Mouse (Mus musculus): ENCODE results near the gene Ambra1. TPM values are rescaled to one million over a fixed set of nuclear protein-coding genes. Genes with fewer than 3 reads are reported as not detected.
A peak's percentile ranks its signal among the peaks of the same experiment; 100 is the strongest.

Ambra1 gene
- total RNA-seq, 2 experiments from 2014 or later = 14.3 to 17.0 TPM

- DNase-seq (ENCODE audit: low spot score) = no peak
Observed at GRCm38 (mm10) chr2:91959544-91960410, 229.8 kb downstream of the Ambra1 start.

- DNase-seq (ENCODE audit: low spot score) = no peak
Observed at GRCm38 (mm10) chr2:91960459-91960858, 230.5 kb downstream of the Ambra1 start.

GRCm38 (mm10) chr2:91961901-91962761 is 232.2 kb downstream of the Ambra1 start:
- DNase-seq (ENCODE audit: low spot score) = no peak

- no peak for DNase-seq (ENCODE audit: low spot score)
Observed at GRCm38 (mm10) chr2:91962864-91963401, 233.0 kb downstream of the Ambra1 start.

GRCm38 (mm10) chr2:91963443-91963932 is 233.6 kb downstream of the Ambra1 start:
- peak; percentile 96 for DNase-seq (ENCODE audit: low spot score)

DNA sequence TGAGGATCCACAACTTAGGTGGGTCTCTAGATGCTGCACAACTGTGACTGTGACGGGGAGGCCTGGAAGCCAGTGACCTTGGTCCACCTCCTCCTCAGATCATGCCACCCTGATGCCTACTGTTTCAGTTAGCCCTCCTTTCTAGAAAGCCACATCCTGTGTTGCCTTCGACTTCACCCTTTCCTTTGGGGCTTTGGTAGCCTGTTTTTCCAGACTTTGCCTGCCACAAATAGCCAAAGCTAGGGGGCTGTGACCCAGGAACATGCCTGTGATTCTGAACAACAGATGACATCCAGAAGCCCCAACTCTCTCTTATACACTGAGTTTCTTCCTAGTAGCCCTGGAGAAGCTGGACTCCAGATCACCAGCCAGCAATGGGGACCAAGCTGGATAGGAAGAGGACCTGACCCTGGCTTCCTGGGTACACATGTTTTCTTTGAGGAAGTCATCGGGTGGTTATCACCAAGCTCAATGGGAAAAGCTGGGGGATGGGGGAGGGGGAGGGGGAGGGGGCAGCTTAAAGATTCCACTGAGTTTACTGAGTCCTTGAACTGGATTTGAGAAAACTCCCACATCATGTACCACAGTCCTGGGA is 234.8 kb downstream of the Ambra1 start:
- no peak for DNase-seq (ENCODE audit: low spot score)

- DNase-seq (ENCODE audit: low spot score) = no peak
Observed at GRCm38 (mm10) chr2:91965417-91965816, 235.5 kb downstream of the Ambra1 start.

DNA sequence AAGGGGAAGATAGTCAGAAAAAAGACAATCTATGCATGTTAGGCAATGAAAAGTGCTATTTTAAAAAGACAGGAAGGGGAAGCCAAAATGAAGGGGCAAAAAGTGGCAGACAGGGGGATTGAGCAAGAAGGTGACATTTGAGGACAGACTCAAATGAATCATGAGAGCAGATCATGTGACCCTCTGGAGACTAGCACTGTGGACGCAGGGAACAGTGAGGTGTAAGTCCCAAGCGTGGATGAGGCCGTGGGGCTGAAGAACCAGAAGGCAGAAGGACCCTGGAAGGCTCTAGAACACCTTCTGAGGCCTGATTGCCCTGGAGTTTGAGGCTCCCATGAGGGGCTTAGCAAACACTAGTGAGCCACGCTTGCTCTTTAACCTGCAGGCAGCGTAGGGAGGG is 236.4 kb downstream of the Ambra1 start:
- DNase-seq (ENCODE audit: low spot score) = no peak

DNA sequence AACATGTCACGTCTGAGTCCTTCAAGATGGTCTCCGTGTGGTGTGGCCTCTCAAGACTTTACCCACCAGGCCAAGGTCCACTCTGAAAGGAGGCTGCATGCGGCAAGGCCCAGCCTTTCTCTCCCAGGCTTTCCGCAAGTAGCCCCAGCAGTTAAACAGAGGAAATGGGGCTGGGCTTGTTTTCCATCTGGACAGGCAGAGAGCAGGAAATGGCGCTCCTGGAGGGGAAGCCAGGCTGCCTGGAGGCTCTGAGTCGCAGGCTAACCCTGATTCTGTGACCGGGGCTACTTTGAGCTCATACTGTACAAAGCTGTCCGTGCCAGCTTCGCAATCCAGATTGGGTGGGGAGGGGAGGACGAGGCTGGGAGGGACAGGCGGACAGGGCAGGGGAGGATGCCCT is 238.0 kb downstream of the Ambra1 start:
- DNase-seq (ENCODE audit: low spot score) = no peak

Small RNAs within 50 kb of the gene (microRNA-seq; reads per million reads assigned to microRNA genes)
- gene Mir6999 = not detected

Other genes with a start within 250 kb of the Ambra1 start
- gene Ckap5, start 203.4 kb upstream of the Ambra1 start, total RNA-seq (2021) = 10 to 100 TPM; 33.0 to 33.2 TPM
- under 1 TPM in 1 of 2 experiments, not detected in 1; 0.83 TPM for gene F2, start 93.7 kb upstream of the Ambra1 start, total RNA-seq (2021)
- gene Zfp408, start 80.3 kb upstream of the Ambra1 start, total RNA-seq (2021) = 1 to 10 TPM; 2.4 to 3.0 TPM
- 1 to 10 TPM; 4.6 to 6.9 TPM for gene Arhgap1, start 80.3 kb upstream of the Ambra1 start, total RNA-seq (2021)
- gene Atg13, start 19.6 kb upstream of the Ambra1 start, total RNA-seq (2021) = 10 to 100 TPM; 33.6 to 37.8 TPM
- gene Harbi1, start 19.3 kb upstream of the Ambra1 start, total RNA-seq (2021) = 1 to 10 TPM; 5.4 to 6.2 TPM
- not detected for gene Chrm4, start 197.1 kb downstream of the Ambra1 start, total RNA-seq (2021)
- gene Mdk, start 202.2 kb downstream of the Ambra1 start, total RNA-seq (2021) = 1 to 10 TPM in 1 of 2 experiments, under 1 TPM in 1; 0.82 to 1.7 TPM
- gene Gm9821, start 215.6 kb downstream of the Ambra1 start, total RNA-seq (2021) = not detected
- gene Dgkz, start 245.7 kb downstream of the Ambra1 start, total RNA-seq (2021) = 10 to 100 TPM; 29.0 to 32.7 TPM